10 mouse cellular contexts compared by ENCODE assay signal in genomic region chr1:91095258-91095657, GRCm38 (mm10). TPM values are rescaled to one million over a fixed set of nuclear protein-coding genes. Genes with fewer than 3 reads are reported as not detected.
DNase-seq lines count a peak whose midpoint lies in the region; ATAC-seq and TF ChIP-seq lines count a peak whose summit lies in the region.
"Had no signal": no experiment of that assay in that cellular context is flagged by ENCODE, and none has a peak within 500 bp of the region (broad histone marks: within the 10 kb centered on the region; RNA-seq: fewer than 3 reads in every experiment).

No protein-coding gene starts in this region.

- intact Hi-C loops in left cerebral cortex, postnatal 10 days (cut with DNase I) = no loop called here

- H3K27ac ChIP-seq in heart, postnatal 0 days (ENCODE audit: low read depth) = peak overlapping the region; percentile 71
- no peak overlapping the region for H3K27ac ChIP-seq in hindbrain, postnatal 0 days
- H3K27ac ChIP-seq: embryonic facial prominence, embryonic 12.5 days had no signal

- no peaks in the 10 kb centered on the region for H3K9me3 ChIP-seq in heart, postnatal 0 days (replicated peaks; ENCODE audit: control insufficient read depth, low read length)
- no peaks in the 10 kb centered on the region for H3K9me3 ChIP-seq in hindbrain, postnatal 0 days (ENCODE audit: low read length)
- H3K9me3 ChIP-seq: embryonic facial prominence, embryonic 12.5 days had no signal

- H3K9ac ChIP-seq in heart, postnatal 0 days (replicated peaks; ENCODE audit: low read depth, low read length) = no peak overlapping the region
- H3K9ac ChIP-seq in hindbrain, postnatal 0 days (replicated peaks; ENCODE audit: low read length) = no peak overlapping the region
- H3K9ac ChIP-seq: embryonic facial prominence, embryonic 12.5 days had no signal

- WGBS in heart, postnatal 0 days = 22% methylated on average over 3 of the region's 3 CpGs
- 84% methylated on average over 3 of the region's 3 CpGs for WGBS in hindbrain, postnatal 0 days

- TF ChIP-seq CTCF in heart, postnatal 0 days (IDR thresholded peaks at IDR 0.05; ENCODE audit: low read depth) = no peak
- no peak for TF ChIP-seq CTCF in hindbrain, postnatal 0 days (IDR thresholded peaks at IDR 0.05; ENCODE audit: low read depth)

- ATAC-seq in heart, postnatal 0 days (ENCODE audit: insufficient read depth, low read depth) = no peak
- ATAC-seq in hindbrain, postnatal 0 days = no peak

- H3K27me3 ChIP-seq in heart, postnatal 0 days (ENCODE audit: control insufficient read depth, insufficient read depth, low read length) = no peaks in the 10 kb centered on the region
- H3K27me3 ChIP-seq in hindbrain, postnatal 0 days (ENCODE audit: insufficient read depth, low read length) = no peaks in the 10 kb centered on the region
- H3K27me3 ChIP-seq: embryonic facial prominence, embryonic 12.5 days had no signal

- DNase-seq in heart, postnatal 0 days (ENCODE audit: low spot score) = no peak
- DNase-seq in heart, postnatal 4 days = no peak
- DNase-seq in CD4-positive helper T cell, adult 2 months (ENCODE audit: low read depth, low spot score) = peak; percentile 85
- peak; percentile 45 for DNase-seq in ZHBTc4 (ENCODE audit: low read depth, low spot score)
- DNase-seq in naive thymus-derived CD4-positive, alpha-beta T cell, adult 2 months (ENCODE audit: low read depth) = peak; percentile 85
- no peak for DNase-seq in left cerebral cortex, postnatal 10 days (ENCODE audit: extremely low spot score in 1 of 2, low spot score in 2 of 2)
- DNase-seq in hindbrain, postnatal 0 days (ENCODE audit: low spot score) = no peak
- DNase-seq in layer of hippocampus, adult 11-12 months (ENCODE audit: low spot score) = no peak

- no peak overlapping the region for H3K4me2 ChIP-seq in heart, postnatal 0 days (ENCODE audit: low read depth, low read length)
- H3K4me2 ChIP-seq in hindbrain, postnatal 0 days (ENCODE audit: low read depth, low read length) = no peak overlapping the region
- H3K4me2 ChIP-seq: embryonic facial prominence, embryonic 12.5 days; midbrain, embryonic 11.5 days had no signal

- peaks cover 38% of the 10 kb centered on the region for H3K4me1 ChIP-seq in heart, postnatal 0 days (ENCODE audit: control insufficient read depth, insufficient read depth)
- H3K4me1 ChIP-seq in hindbrain, postnatal 0 days (ENCODE audit: insufficient read depth, low read length) = no peaks in the 10 kb centered on the region

- H3K36me3 ChIP-seq in heart, postnatal 0 days (replicated peaks; ENCODE audit: control insufficient read depth, insufficient read depth, low read length) = peaks cover 50% of the 10 kb centered on the region
- no peaks in the 10 kb centered on the region; the same call in 1 of the 2 replicates for H3K36me3 ChIP-seq in hindbrain, postnatal 0 days (ENCODE audit: insufficient read depth, low read length)
- H3K36me3 ChIP-seq: embryonic facial prominence, embryonic 12.5 days had no signal

- no peak overlapping the region for H3K4me3 ChIP-seq in heart, postnatal 0 days (ENCODE audit: low read depth, low read length)
- H3K4me3 ChIP-seq in hindbrain, postnatal 0 days (ENCODE audit: low read length) = no peak overlapping the region
- H3K4me3 ChIP-seq: embryonic facial prominence, embryonic 12.5 days had no signal

- no peak for TF ChIP-seq EP300 in heart, postnatal 0 days (IDR thresholded peaks at IDR 0.05; ENCODE audit: low read depth)

RNA-seq across cellular contexts. Expression of gene Rbm44, which starts 49.6 kb away (rescaled TPM):
- 0.04 and 4.4 TPM in 2 replicates for total RNA-seq in heart, postnatal 0 days (2014; rRNA removed; ENCODE audit: low replicate concordance)
- polyA plus RNA-seq in heart, postnatal 0 days (2015; fragmentation: Nextera tagmentation; extraction: Ambion mirVana) = 0.71 and 0.97 TPM in 2 replicates
- total RNA-seq in heart, postnatal 4 days (2021) = 1 to 10 TPM in 1 of 2 experiments, under 1 TPM in 1; 0.88 to 1.1 TPM
- under 1 TPM; 0.24 to 0.36 TPM for total RNA-seq in left cerebral cortex, postnatal 10 days (2021)
- not detected in 2 replicates for total RNA-seq in hindbrain, postnatal 0 days (2014; rRNA removed)
- 0.11 and 0.25 TPM in 2 replicates for polyA plus RNA-seq in hindbrain, postnatal 0 days (2015; fragmentation: Nextera tagmentation; extraction: Ambion mirVana)

Comparison
In these comparisons a context has a peak if more than half of its experiments do, and no peak if none do; other contexts are left out.
1. DNase-seq: peak in CD4-positive helper T cell, adult 2 months (single experiment), ZHBTc4 (single experiment) and naive thymus-derived CD4-positive, alpha-beta T cell, adult 2 months (single experiment); none in heart, postnatal 0 days (single experiment), heart, postnatal 4 days (single experiment), left cerebral cortex, postnatal 10 days (0 of 2), hindbrain, postnatal 0 days (single experiment) and layer of hippocampus, adult 11-12 months (single experiment).